Mouse (Mus musculus): ENCODE measurements around the gene Chic1.
A peak's percentile ranks its signal among the peaks of the same experiment; 100 is the strongest.

Chic1 gene

GRCm38 (mm10) chrX:103356287-103356686 lies at the start of gene Chic1:
Gene Chic1, plus strand, starts transcription at chrX:103356476.
- peak; percentile 74 for DNase-seq

GRCm38 (mm10) chrX:103308262-103308661 lies 48.0 kb upstream of the Chic1 start:
- DNase-seq, result no peak

- no peak for DNase-seq
Measured at GRCm38 (mm10) chrX:103311723-103312122, 44.6 kb upstream of the Chic1 start.

GRCm38 (mm10) chrX:103314146-103314545 lies 42.1 kb upstream of the Chic1 start:
- peak; percentile 7 for DNase-seq

- no peak for DNase-seq
Measured at GRCm38 (mm10) chrX:103321146-103321545, 35.1 kb upstream of the Chic1 start, which contains the start of gene Cdx4. Gene Cdx4, plus strand, starts transcription at chrX:103321398.

- DNase-seq, result no peak
Measured at GRCm38 (mm10) chrX:103325900-103326299, 30.4 kb upstream of the Chic1 start.

GRCm38 (mm10) chrX:103329386-103329785 lies 26.9 kb upstream of the Chic1 start:
- DNase-seq, result no peak

GRCm38 (mm10) chrX:103331125-103331858 lies 25.0 kb upstream of the Chic1 start:
- DNase-seq, result no peak

- no peak for DNase-seq
Measured at GRCm38 (mm10) chrX:103341369-103342113, 14.7 kb upstream of the Chic1 start.

GRCm38 (mm10) chrX:103355784-103356183 lies 492 bp upstream of the Chic1 start:
- no peak for DNase-seq

GRCm38 (mm10) chrX:103356761-103357236 lies 523 bp downstream of the Chic1 start:
- peak; percentile 6 for DNase-seq

- no peak for DNase-seq
Measured at GRCm38 (mm10) chrX:103366201-103366600, 9.9 kb downstream of the Chic1 start.

GRCm38 (mm10) chrX:103368650-103369049 lies 12.4 kb downstream of the Chic1 start:
- DNase-seq, result no peak

- DNase-seq, result no peak
Measured at GRCm38 (mm10) chrX:103371221-103371620, 14.9 kb downstream of the Chic1 start.

- no peak for DNase-seq
Measured at GRCm38 (mm10) chrX:103371627-103372026, 15.4 kb downstream of the Chic1 start.

- no peak for DNase-seq
Measured at GRCm38 (mm10) chrX:103374250-103374649, 18.0 kb downstream of the Chic1 start.

GRCm38 (mm10) chrX:103384528-103384927 lies 28.3 kb downstream of the Chic1 start:
- no peak for DNase-seq

GRCm38 (mm10) chrX:103388131-103388530 lies 31.9 kb downstream of the Chic1 start:
- DNase-seq, result no peak

- no peak for DNase-seq
Measured at GRCm38 (mm10) chrX:103393841-103394240, 37.6 kb downstream of the Chic1 start.

- DNase-seq, result no peak
Measured at GRCm38 (mm10) chrX:103405021-103405420, 48.7 kb downstream of the Chic1 start.

GRCm38 (mm10) chrX:103414167-103414566 lies 57.9 kb downstream of the Chic1 start, which contains the start of gene Tsx:
Gene Tsx, plus strand, starts transcription at chrX:103414467.
- DNase-seq, result no peak

GRCm38 (mm10) chrX:103421710-103422109 lies 65.4 kb downstream of the Chic1 start, which contains the start of gene Gm26992:
Gene Gm26992, plus strand, starts transcription at chrX:103422010.
- no peak for DNase-seq

GRCm38 (mm10) chrX:103427677-103428076 lies 71.4 kb downstream of the Chic1 start:
- no peak for DNase-seq

- no peak for DNase-seq
Measured at GRCm38 (mm10) chrX:103432293-103432692, 76.0 kb downstream of the Chic1 start.

Measured in kidney, adult 18-20 months (tissue).